Mouse (Mus musculus) CH12.LX (cell line): ENCODE data around the gene Slc17a5. TPM values are rescaled to one million over a fixed set of nuclear protein-coding genes. Genes with fewer than 3 reads are reported as not detected.

Source experiments
- DNase-seq: peaks from one replicate; pipeline ENCODE4 v3.0.0-alpha.2; 2013; ENCODE audit errors: extremely low read depth
- H3K27ac ChIP-seq: 2 replicates; pipeline ENCODE4 v1.5.1; 2012; ENCODE audit warnings: low read depth, mild to moderate bottlenecking, control low read depth, moderate library complexity; ENCODE audit not compliant: insufficient read depth
- H3K27me3 ChIP-seq: replicated peaks from 2 replicates; pipeline ENCODE3; 2012; ENCODE audit warnings: inconsistent platforms
- H3K36me3 ChIP-seq, 2 experiments: replicated peaks in 1 of 2; 2 replicates each; pipeline versions ENCODE3 to v1.6.1; 2012; ENCODE audit warnings: inconsistent platforms in 1 of 2, low read length in 1 of 2, mild to moderate bottlenecking in 1 of 2, mixed read lengths in 1 of 2, moderate library complexity in 1 of 2; ENCODE audit not compliant: control insufficient read depth in 1 of 2, insufficient read depth in 1 of 2
- H3K4me1 ChIP-seq, 2 experiments: 2 replicates each; pipeline ENCODE4 v1.6.1; 2012; ENCODE audit warnings: inconsistent platforms in 1 of 2, moderate library complexity in 1 of 2; ENCODE audit not compliant: insufficient read depth in 2 of 2, control insufficient read depth in 1 of 2
- H3K4me2 ChIP-seq: 2 replicates; pipeline ENCODE4 v1.6.1; 2012; ENCODE audit warnings: low read depth, mild to moderate bottlenecking, control low read depth; ENCODE audit not compliant: poor library complexity, insufficient read depth, severe bottlenecking
- H3K4me3 ChIP-seq, 3 experiments: fragments of 150-350 bp in 1 of 3; sonication (generic) in 1 of 3; replicated peaks in 1 of 3; 2 replicates each; pipeline versions ENCODE3 to v1.5.1; 2011 to 2012; ENCODE audit warnings: low read depth in 2 of 3, low read length in 2 of 3, mild to moderate bottlenecking in 2 of 3, moderate library complexity in 2 of 3, control low read depth in 1 of 3, improper control_type of control experiment in 1 of 3, inconsistent platforms in 1 of 3, mixed read lengths in 1 of 3; ENCODE audit not compliant: poor library complexity in 1 of 3
- H3K79me2 ChIP-seq: replicated peaks from 2 replicates; pipeline ENCODE4 v1.6.1; 2012; ENCODE audit warnings: mild to moderate bottlenecking, moderate library complexity; ENCODE audit not compliant: control insufficient read depth, poor library complexity, insufficient read depth, severe bottlenecking; ENCODE audit errors: extremely low read depth
- H3K9ac ChIP-seq: 2 replicates; pipeline ENCODE4 v1.6.1; 2012; ENCODE audit warnings: low read depth, mild to moderate bottlenecking, control low read depth, moderate library complexity; ENCODE audit not compliant: insufficient read depth
- H3K9me3 ChIP-seq: replicated peaks from 2 replicates; pipeline ENCODE3; 2012; ENCODE audit warnings: low read length, inconsistent platforms, mixed read lengths
- CHD2 ChIP-seq: IDR thresholded peaks from 2 replicates; pipeline ENCODE4 v1.6.1; 2011; ENCODE audit warnings: low read length, improper control_type of control experiment
- CTCF ChIP-seq, 2 experiments: IDR thresholded peaks in 1 of 2; conservative IDR thresholded peaks in 1 of 2; 2 replicates each; pipeline ENCODE4 v1.5.1; 2011 to 2012; ENCODE audit warnings: low read depth in 2 of 2, low read length in 2 of 2, improper control_type of control experiment in 1 of 2, inconsistent platforms in 1 of 2, mild to moderate bottlenecking in 1 of 2, moderate library complexity in 1 of 2
- EP300 ChIP-seq: IDR thresholded peaks from 2 replicates; pipeline ENCODE4 v1.6.1; 2011; ENCODE audit warnings: low read length, improper control_type of control experiment
- ETS1 ChIP-seq: conservative IDR thresholded peaks from 2 replicates; pipeline ENCODE4 v1.6.1; 2012; ENCODE audit warnings: low read depth, mild to moderate bottlenecking, inconsistent platforms, low read length, improper control_type of control experiment, moderate library complexity
- IRF4 ChIP-seq: IDR thresholded peaks from 2 replicates; pipeline ENCODE4 v1.6.1; 2014; ENCODE audit warnings: low read depth, mild to moderate bottlenecking, inconsistent platforms, low read length, improper control_type of control experiment
- MAFK ChIP-seq: IDR thresholded peaks from 2 replicates; pipeline ENCODE4 v1.6.1; 2011; ENCODE audit warnings: low read length, improper control_type of control experiment; ENCODE audit not compliant: insufficient replicate concordance
- MAX ChIP-seq: IDR thresholded peaks from 2 replicates; pipeline ENCODE4 v1.6.1; 2011; ENCODE audit warnings: low read length, improper control_type of control experiment
- MXI1 ChIP-seq: IDR thresholded peaks from 2 replicates; pipeline ENCODE4 v1.6.1; 2011; ENCODE audit warnings: mild to moderate bottlenecking, low read depth, low read length, improper control_type of control experiment
- NELFE ChIP-seq: IDR thresholded peaks from 2 replicates; pipeline ENCODE4 v1.6.1; 2011; ENCODE audit warnings: low read depth, low read length, improper control_type of control experiment
- NRF1 ChIP-seq: IDR thresholded peaks from 2 replicates; pipeline ENCODE4 v1.6.1; 2014; ENCODE audit warnings: low read depth, mild to moderate bottlenecking, inconsistent platforms, low read length, improper control_type of control experiment, moderate library complexity
- POLR2A ChIP-seq: IDR thresholded peaks from 2 replicates; pipeline ENCODE4 v1.6.1; 2011; ENCODE audit warnings: low read depth, mild to moderate bottlenecking, improper control_type of control experiment, low read length
- RCOR1 ChIP-seq: conservative IDR thresholded peaks from 2 replicates; pipeline ENCODE4 v1.6.1; 2012; ENCODE audit warnings: low read depth, mild to moderate bottlenecking, inconsistent platforms, low read length, improper control_type of control experiment
- TBP ChIP-seq: conservative IDR thresholded peaks from 2 replicates; pipeline ENCODE4 v1.6.1; 2011; ENCODE audit warnings: low read depth, low read length, improper control_type of control experiment
- UBTF ChIP-seq: IDR thresholded peaks from 2 replicates; pipeline ENCODE4 v1.6.1; 2012; ENCODE audit warnings: low read depth, mild to moderate bottlenecking, inconsistent platforms, low read length, improper control_type of control experiment, moderate library complexity
- USF2 ChIP-seq: conservative IDR thresholded peaks from 2 replicates; pipeline ENCODE4 v1.6.1; 2011; ENCODE audit warnings: low read depth, low read length, improper control_type of control experiment
- ZC3H11A ChIP-seq: IDR thresholded peaks from 2 replicates; pipeline ENCODE4 v1.6.1; 2012; ENCODE audit warnings: low read depth, mild to moderate bottlenecking, inconsistent platforms, low read length, improper control_type of control experiment
- ZMIZ1 ChIP-seq: IDR thresholded peaks from 2 replicates; pipeline ENCODE4 v1.6.1; 2012; ENCODE audit warnings: low read depth, mild to moderate bottlenecking, inconsistent platforms, low read length, improper control_type of control experiment
- dilution Hi-C: fragments of 300-500 bp; cut with MboI; formaldehyde crosslinking; loops from 2 replicates; pipeline ENCODE4 v1.14.3; 2020; ENCODE audit warnings: low sequenced_read_pairs; ENCODE audit not compliant: extremely low pct_unique_long_range_greater_than_20kb, extremely low pct_ligation_motif_present
- in situ Hi-C: fragments of 300-500 bp; cut with MboI; formaldehyde crosslinking; loops from 3 replicates; pipeline ENCODE4 v1.14.3; 2019; ENCODE audit warnings: low sequenced_read_pairs, low pct_ligation_motif_present, low pct_unique_long_range_greater_than_20kb, mixed read lengths
- polyA plus RNA-seq: library from polyadenylated mRNA; unstranded; fragments of >175 nt; gene quantifications from 2 replicates; pipeline ENCODE4 v1.2.1, GENCODE M21; 2012; ENCODE audit warnings: low read depth; ENCODE audit not compliant: insufficient read length
- total RNA-seq, 2 experiments: library from RNA; depleted of rRNA; stranded (reverse); fragments of 300-350 nt in 1 of 2; fragments of >200 nt in 1 of 2; gene quantifications; 2 replicates each; pipeline ENCODE4 v1.2.3; 2012 to 2014

The Slc17a5 gene
- total and polyA plus RNA-seq, 3 experiments, result 4.9 to 7.6 (median 6.7) TPM

DNA sequence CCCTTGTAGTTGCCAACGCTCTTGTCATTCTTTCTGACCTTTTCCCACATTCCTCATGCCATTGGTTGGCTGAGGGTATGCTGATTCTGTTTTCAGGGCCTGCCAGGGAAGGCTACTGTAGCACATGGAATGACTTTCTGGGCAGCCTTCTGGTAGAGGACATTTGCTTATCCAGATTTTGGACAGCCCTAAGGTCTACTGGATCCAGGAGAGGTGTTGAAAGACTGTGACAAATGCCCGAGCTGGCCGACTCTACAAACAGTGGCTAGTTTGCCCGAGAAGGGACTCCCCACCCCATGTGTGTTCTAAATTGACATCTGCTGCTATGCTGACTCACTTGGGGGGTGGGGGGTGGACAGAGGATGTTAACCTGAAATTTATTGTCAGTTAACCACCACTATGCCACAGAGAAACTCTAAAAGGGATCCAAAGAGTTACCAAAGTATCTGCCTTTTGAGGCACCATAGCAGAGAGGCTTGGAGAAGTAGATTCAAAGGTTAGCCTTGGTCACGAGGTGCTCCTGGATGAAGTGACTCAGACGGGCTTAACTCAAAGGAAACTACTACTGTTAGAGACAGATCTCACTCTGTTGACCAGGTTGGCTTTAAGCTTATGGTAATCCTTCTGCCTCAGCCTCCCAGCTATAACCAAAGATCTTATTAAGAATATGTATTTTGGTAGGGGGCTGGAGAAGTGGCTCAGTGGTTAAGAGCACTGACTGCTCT, 73.9 kb downstream of the Slc17a5 start:
- Histone ChIP-seq H3K27me3 (no peaks in the 10 kb centered on the region), H3K4me2 (no peak overlapping the region), H3K79me2 (no peaks in the 10 kb centered on the region), H3K9me3 (peaks cover 3% of the 10 kb centered on the region), H3K4me1 (peaks cover 4 to 10% of the 10 kb centered on the region in 2 experiments), H3K27ac (no peak overlapping the region), H3K36me3 (peaks cover 4 to 10% of the 10 kb centered on the region in 2 experiments), H3K4me3 (no peak overlapping the region), H3K9ac (no peak overlapping the region)
- TF ChIP-seq UBTF, result no peak
- TF ChIP-seq ETS1, result 0 out of 2 replicates have a peak, but pooled peaks have one; percentile 7
- TF ChIP-seq ZMIZ1, result no peak
- TF ChIP-seq ZC3H11A, result no peak
- no peak for DNase-seq
- in situ Hi-C loops (no loop called here), dilution Hi-C loops (no loop called here)

DNA sequence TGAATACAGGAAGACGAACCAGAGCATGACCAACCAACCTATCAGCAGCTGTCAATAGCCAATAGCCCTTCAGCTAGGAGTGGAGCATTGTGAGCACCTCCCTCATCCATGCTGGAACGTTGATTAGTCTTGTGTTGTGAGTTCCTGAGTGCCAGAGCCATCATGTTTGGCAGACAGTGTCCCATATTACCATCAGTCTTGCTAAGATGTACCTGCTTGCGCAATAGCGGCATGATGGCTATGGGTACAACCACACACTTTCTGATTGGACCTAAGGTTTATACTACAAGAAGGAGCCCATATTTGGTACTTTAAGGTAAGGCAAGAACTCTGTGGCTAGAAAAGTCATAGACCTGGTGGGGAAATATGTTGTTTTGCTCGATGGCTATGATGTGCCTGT, 76.1 kb downstream of the Slc17a5 start:
- TF ChIP-seq EP300 (no peak), ZMIZ1 (no peak), MXI1 (no peak), CHD2 (no peak), RCOR1 (no peak), USF2 (no peak), NELFE (no peak), ETS1 (no peak), MAX (no peak), ZC3H11A (no peak), NRF1 (no peak), IRF4 (no peak), POLR2A (no peak), TBP (no peak), MAFK (no peak), CTCF (conservative IDR thresholded peaks at IDR 0.05 in 1 of 2, IDR thresholded peaks at IDR 0.05 in 1 of 2; ENCODE audit: low read depth in 2 of 2, low read length in 2 of 2) (no peak)
- Histone ChIP-seq H3K9ac (no peak overlapping the region), H3K79me2 (peaks cover 3% of the 10 kb centered on the region; the same call in 1 of the 2 replicates), H3K27me3 (no peaks in the 10 kb centered on the region), H3K9me3 (peaks cover 3% of the 10 kb centered on the region), H3K4me3 (no peak overlapping the region), H3K27ac (no peak overlapping the region), H3K4me2 (no peak overlapping the region), H3K4me1 (peaks cover 4 to 10% of the 10 kb centered on the region in 2 experiments), H3K36me3 (peaks cover 14 to 21% of the 10 kb centered on the region in 2 experiments)
- dilution Hi-C loops, result no loop called here
- in situ Hi-C loops, result no loop called here
- DNase-seq, result no peak
